Mouse (Mus musculus) gastrocnemius, adult 18-20 months (tissue): ENCODE results near the gene Syt9. TPM values are rescaled to one million over a fixed set of nuclear protein-coding genes. Genes with fewer than 3 reads are reported as not detected.
"Not testable (repeated sequence)": the region's sequence is repeated elsewhere in the genome, so short reads cannot be mapped to it uniquely, and the experiment has no call there.

Source experiments
- DNase-seq: peaks from one replicate; pipeline ENCODE4 v3.0.0; 2021; ENCODE audit warnings: low spot score
- total RNA-seq, 2 experiments: library from RNA; stranded (reverse); gene quantifications; 2 replicates each; pipeline ENCODE4 v1.2.3; 2021

Syt9 gene
- total RNA-seq, 2 experiments from 2014 or later, result 0.27 to 0.31 TPM

DNA sequence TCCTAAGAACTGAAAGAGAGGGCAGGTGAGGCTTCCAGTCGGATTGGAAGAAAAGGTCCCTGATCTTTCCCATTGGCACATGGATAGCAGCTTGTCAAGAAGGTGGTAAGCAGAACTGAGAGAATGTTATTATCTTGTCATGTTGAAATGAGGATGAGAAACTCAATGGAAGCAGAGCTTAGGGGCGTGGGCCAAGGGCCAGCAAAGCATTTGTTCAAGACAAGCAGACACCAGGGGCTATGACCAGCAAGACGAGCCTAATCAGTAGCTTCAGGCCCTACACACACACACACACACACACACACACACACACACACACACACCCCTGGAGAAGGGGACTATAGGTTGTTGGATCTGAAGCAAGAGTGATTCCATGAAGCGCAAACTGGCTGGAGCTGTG, 90.6 kb downstream of the Syt9 start:
- no peak for DNase-seq

DNA sequence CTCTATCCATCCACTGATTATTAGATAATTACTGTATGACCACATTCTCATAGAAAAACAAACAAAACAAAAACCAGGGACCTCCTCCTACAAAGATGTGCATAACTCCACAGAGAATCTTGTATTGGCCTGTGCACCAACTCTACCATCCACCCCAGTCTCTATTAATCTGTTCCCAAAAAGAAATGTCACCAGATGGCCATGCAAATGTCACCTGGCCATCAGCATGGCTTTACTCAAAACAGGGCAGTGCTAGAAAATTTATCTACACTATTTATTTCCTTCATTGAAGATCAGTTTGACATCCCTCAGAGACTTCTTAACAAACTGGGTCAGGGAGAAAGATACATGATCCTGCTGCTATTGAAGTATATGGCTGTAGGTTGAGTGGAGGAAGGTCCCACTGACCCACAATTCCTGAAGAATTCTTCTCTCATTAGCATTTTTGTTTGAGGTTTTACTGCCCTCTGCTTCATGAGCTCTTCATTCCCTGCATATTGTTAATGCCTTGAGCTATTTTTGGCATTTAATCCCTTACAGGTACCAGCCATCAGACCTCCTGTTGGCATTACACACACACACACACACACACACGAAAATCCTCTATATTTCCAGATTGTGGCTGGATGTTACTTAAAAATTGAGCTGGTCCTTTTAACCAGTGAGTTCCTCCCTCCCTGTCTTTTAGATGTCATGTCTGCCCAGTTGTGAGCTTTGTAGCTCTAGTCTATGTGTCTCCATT, 91.3 kb downstream of the Syt9 start:
- no peak for DNase-seq

DNA sequence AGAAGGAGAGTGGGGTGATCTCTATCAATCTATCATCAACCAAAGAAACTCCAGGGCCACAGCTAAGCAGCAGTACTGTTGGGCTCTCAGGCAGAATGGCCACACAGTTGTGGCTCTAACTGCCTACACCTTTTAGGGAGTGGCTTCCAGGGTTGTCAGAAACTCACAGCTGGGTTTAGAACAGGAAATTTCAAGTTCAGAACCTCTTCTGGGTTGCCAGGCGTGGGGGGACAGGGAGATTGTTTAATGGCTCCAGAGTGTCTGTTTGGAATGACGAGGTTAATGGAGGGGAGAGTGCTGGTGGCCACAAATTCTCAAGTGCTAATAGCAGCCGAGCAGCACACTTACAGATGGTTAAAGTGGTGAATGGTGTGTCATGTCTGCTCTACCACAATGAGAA, 92.4 kb downstream of the Syt9 start:
- no peak for DNase-seq

DNA sequence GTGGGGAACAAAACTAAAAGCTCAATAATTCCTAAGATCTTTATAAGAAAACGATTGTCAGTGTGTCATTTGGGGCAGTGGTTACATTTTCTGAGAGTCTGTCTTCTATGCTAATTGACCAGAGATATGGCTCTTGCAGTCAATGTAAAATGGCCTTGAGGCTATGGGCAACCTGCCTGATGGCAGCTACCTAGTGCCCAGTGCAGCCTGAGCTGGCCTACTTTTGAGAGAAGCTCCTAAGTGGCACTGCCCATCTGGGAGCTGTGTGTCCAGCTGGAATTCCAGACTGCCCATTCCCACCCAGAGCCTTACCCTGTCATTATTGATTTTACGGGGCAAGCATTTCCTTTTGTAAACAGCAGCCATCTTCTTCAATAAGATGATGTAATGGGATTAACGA, 94.6 kb downstream of the Syt9 start:
- DNase-seq, result no peak

DNA sequence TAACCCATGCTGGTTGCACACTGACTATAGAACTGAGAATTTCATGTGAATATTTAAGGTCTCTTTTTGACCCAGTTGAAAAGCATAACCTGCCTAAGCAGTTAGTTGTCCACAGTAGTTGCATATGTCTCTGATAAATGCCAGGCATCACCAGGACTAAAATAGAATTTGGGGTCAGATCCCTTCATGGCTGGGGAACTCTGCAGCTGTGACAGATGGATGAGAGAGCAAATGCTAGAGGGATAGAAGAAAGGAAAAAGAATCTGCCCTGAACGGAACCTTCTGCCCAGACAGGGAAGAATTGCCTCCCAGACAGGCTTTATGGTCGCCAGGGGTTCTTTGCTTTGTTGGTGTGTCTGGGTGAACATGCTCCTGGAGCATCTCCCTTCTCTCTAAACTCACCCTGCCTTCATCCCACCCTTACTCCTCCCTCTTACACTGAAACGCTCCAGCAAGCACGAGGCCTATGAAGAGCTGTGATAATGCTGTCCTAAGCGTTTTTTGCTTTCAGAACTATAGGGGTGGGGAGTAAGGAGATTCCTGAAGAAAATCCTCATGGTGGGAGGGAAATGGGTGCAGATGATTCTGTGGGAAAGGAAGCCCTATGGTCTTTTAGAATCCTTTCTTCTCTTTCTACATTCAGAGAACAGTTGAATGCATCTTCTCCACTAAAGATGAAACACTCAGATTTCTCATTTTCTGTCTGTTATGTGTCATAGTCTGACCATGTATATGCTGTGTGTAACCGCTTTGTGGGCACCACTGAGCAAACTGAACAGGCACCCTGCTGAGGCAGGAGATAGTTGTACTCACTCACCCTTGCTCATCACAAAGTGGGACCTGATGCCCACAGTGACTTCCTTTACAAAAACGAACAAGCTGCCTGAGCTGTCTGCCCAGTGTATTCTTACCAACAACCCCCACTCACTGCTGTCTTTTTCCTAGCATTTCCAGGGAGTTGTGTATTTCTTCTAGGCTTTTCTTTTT, 108.7 kb downstream of the Syt9 start:
- no peak for DNase-seq

DNA sequence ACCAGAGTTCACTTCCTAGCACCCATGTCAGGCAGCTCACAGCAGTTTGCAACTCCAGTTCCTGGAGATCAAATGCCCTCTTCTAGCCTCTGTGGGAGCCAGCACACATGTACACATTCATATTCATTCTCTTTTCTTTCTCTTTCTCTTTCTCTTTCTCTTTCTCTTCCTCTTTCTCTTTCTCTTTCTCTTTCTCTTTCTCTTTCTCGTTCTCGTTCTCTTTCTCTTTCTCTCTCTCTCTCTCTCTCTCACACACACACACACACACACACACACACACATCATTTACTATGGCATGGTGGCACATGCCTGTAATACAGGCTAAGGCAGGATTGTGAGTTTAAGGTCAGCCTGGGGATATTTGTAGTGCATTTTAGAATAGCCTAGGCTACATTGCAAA, 115.2 kb downstream of the Syt9 start:
- DNase-seq, result not testable (repeated sequence)

DNA sequence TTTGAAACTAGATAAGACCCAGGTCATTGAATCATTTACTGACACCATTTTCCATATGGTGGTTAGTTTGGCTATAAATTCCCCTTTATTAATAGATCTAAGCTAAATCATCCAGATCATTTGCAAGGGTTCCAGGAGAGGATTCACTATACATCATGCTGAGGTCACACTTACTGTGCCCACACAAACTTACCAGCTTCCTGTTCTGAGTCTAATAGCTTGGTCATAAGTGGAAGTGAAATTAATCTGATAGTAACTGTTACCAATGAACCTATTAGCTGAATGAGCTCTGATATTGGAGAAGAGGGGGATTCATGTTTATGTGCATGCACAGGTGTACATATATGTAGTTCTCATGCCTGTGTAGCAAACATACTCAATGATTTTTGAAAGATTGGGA, 124.9 kb downstream of the Syt9 start:
- DNase-seq, result no peak

DNA sequence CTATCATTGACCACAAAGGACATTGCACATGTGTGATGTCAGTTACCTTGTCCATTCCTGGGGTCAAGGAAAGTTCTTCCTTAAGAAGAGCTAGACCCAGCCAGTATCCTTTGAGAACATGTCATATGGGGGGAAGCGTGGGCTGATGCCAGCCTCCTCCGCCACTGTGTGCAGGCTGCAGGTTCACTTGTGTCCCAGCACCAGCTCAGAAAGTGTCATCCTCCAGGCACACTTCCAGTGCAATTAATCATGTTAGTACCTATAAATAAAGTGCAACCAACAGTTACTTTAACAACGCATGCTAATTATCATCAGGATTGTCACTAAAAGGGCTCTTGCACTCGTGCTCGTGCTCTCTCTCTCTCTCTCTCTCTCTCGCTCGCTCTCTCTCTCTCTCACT, 126.4 kb downstream of the Syt9 start:
- DNase-seq, result no peak

DNA sequence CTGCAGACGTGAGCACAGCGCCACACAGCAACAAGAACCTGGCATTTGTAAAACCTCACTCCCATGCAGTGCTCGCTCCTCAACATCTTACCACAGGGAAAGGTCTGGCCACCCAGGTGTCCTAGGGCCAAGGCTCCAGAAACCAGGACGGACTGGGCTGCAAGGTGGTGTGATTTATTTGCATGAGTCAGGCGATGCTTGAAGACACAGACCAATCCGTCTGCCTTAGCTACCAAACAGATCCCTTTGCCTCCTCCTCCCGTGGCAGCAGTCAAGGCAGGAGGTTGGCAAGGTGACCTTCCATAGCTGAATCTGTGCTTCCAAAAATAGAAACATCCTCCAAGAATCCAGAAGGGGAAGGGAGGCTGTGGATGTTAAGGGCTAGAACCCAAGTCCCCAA, 130.1 kb downstream of the Syt9 start:
- DNase-seq, result no peak

DNA sequence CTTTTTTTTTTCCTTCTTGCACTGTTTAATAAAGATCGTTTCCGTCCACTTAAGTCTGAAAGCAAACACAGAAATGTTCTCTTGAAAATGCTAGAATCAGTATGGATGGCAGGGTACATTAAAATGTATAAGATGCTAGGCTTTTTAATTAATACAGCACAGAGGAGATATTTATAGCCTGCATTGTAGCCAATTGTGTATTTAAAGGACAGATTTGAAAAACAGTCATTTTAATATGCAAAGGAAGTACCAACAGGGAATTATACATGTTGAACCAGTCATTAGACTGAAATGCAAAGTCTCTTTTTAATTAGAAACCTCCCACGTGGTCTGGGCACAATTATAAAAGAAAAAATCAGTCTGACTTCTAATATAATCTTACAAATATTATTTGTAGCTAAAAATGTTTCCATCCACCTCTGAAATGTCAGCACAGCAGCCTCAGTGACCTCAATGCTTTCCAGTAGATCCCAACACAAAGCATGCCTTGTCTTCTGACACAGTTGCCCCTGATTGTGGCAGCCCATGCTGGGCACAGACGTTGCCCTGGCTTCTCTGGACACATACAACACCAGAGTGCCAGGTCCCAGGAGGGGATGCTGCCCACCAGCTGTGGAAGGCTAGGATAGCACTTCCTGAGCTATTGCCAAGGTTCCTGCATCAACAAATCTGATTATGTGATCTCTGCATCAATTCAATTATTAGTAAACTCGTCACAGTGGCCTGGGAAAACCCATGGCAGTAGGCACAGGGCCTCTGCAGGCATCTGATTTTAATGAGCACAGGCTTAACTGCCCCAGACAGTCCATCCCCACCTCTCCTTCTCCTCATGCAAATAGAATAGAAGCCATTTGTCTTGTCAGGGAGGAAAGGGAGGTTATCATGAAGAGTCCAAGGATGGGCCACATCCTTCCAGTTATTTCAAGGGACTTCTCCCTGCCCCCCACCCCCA, 134.5 kb downstream of the Syt9 start:
- no peak for DNase-seq

DNA sequence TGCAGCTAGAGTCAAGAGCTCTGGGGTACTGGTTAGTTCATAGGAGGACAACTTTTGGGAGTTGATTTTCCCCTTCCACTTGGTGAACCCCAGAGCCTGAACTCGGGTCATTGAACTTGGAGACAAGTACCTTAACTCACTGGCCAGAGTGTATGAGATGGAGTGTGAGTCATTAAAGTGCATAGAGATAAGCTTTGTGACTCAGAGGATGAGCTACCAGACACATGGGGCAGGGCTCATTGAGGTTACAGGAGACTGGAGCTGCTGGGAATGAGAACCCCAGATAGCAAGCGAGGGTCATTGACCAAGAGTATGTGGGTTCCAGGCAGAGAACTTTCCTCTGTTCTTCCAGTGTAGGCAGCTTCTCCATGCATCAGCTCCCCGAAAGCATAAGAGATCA, 137.4 kb downstream of the Syt9 start:
- no peak for DNase-seq

DNA sequence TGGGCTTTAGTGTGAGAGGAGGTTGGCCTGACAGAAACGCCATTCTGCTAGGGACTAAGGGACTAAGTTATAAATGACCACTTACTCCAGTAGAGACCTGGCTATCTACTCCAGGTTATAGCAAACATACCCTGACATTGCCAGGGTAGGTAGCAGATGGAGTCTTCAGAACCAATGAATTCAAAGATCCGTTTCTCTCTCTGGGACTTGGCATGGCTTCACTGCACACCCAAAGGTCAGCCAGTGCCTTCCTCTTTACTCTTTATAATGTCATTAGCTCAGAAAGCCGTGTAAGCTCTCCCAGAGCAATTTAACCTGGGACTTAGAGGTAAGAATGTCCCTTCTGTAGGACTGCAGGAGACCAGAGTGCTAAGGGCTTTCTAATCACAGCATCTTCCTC, 139.2 kb downstream of the Syt9 start:
- DNase-seq, result no peak

DNA sequence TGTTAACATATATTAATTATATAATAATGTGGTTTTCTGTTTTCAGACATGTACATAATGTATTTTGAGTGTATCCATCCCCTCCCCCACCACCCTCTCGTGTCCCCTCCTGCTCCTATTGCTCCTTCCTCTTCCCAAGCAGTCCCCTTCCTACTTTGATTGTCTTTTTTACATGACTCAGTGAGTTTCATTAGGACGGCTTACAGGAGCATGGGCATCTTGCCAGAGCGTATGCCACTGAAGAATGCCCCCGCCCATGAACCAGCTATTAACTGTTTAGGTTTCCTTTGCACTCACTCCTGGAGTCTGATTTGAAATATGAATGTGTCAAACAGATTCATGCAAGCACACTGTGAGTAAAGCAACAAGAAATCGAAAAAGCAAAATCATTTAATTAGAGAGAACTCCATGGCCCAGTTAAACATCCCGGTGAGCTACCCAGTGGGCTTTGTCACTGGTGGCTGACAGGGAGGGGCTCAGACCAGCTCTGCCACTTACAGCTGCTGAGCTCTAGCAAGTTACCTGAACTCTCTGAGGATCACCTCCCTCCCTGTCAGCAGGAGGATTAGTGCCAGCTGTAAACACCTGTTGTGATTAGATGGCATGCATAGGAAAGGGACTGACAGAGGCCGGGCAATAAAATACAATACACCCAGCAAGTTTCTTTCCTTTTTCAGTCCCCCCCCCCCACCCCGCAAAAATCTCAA, 146.3 kb downstream of the Syt9 start:
- no peak for DNase-seq

DNA sequence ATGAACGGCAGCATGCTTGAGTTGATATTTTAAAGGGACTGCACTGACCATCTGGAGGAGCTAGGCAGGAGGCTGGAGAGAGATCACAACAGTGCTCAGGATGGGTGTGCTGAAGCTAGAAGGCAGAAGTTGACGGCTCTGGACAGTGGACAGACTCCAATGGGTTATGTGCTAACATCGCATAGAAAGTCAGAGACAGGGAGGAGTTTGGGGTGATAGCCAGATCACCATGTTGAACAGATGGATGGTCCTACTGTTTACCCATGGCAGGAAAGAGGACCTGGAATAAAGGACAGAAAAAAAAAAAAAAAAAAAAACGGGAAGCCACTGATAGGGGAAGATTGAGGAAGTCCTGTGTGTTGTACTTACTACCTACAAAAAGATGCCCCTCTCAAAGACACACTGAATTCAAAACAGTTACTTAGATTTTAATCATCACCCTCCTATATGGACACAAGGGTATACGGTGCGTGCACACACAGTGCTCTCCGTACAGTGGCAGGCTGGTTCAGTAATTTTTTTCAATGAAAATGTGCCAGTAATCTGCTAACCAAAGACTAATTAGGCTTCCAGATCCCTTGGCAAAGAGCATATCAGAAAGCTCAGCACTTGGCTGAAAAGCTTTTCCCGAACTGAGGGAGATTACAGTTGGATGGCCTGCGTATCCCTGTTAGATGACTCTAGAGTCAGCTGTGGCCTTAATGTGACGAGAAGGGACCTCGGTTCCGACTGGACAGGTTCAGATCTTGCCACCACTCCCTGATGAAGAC, 148.9 kb downstream of the Syt9 start:
- no peak for DNase-seq

DNA sequence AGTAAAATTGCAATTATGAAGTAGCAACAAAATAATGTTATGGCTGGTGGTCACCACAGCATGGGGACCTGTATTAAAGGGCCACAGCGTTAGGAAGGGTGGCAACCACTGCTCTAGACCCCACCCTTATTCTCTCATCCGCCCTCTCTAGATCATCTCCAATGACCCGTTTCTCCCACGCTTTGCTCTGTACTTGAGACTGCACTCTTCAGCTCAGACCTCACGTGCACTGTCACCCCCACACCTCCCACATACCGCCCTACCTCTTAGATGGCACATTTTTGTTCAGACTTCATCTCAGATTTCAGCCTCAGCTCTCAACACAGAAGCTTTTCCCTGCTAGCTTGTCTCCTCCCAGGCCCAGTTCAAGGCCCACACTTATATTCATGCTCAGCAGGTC, 150.9 kb downstream of the Syt9 start:
- DNase-seq, result no peak

DNA sequence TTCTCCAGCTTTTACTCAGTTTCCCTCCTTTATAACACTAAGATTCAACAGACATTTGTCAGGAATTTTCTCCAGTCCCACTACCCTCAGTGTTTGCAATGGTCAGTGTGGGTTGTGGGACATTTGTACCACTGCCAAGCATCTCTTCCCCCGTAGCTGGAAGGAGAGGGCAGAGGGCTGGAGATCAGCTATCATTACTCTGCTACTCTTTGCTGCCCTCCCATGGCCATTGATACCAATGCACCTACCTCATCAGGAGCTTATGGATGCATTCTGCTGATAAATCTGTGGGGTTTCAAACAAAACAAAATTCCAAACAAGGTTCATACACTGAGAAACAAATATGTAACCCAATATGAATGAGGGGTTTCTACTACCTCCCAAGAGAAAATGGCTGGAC, 155.8 kb downstream of the Syt9 start:
- DNase-seq, result peak; percentile 15

DNA sequence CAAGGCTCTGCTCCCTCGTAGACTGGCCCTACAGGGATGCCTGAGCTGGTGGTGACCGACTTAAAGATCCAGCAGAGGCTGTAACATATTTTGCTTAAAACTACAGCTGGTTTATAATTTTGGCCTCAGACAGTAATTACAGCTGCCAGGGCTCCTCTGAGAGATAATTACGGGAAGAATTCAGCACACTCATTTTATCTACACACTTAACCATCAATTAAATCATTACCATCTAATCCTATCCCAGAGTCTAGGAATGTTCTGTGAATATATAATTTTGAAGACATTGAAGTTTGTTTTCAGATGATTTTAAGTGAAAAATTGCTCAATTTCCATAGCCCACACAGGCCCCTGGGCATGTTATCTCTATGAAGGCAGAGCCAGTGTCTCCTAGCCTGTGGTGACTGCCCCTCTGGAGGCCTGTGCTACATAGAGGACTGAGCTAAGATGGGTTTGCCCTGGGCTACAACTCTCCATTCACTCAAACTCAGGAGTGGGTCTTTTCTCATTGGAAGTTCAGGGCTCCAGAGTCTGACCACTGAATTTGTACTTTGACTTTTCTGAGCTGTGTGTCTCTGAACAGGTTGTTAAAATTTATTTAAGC, 157.7 kb downstream of the Syt9 start:
- no peak for DNase-seq

DNA sequence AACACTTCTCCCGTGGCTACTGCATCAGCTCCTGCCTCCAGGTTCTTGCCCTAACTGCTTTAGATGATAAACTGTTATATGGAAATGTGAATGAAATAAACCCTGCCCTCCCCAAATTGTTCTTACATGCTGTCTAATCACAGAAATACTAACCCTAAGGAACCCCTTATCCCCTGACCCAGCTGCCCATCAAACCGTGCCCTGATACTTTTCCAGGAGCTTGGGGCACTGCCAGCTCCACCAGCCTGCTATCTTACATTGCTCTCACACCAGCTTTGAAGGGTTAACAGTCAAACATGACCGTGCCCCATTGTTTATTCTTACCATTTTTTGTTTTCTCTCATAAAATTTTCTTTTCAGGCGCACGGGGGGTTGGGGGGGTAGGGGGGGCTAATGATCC, 158.8 kb downstream of the Syt9 start:
- DNase-seq, result no peak

DNA sequence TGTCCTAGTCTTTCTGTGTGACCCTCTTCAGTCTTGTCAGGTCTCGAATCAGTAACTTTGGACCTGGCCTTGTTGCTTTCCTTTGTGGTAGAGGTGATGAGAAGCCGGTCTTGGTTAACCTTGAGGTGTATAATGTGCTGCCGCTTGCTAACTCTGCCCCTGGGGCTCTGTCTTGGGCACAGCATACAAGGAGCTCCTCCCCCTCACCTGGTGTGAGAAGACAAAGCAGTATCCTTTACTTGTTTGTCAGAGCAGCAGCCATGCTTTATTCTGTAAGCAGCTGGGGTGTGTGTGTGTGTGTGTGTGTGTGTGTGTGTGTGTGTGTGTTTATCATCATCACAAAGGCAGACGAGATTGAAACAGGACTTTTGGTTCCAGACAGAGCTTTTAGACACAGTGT, 164.8 kb downstream of the Syt9 start:
- no peak for DNase-seq

DNA sequence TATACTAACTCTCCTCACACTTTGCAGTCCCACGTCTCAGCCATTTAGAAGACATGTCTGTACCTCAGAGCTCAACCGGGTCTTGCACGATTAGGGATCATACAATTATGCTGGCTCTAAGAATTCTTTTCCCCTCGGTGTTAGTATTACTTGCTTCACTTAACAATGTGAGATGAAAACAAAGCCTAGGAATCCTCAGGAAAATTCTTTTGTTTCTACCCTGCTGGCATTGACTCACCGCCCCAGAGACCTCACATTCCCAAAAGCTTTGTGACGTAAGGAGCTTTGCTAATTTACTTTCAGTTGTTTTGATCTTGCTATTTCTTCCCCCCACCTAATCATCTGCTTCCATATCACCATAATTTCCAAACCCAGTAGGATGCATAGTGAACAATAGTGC, 166.0 kb downstream of the Syt9 start:
- no peak for DNase-seq
